Comparison of ENCODE assay signal across 9 mouse cellular contexts in genomic region chr12:100326732-100327131, GRCm38 (mm10).
A peak's percentile ranks its signal among the peaks of the same experiment; 100 is the strongest.
DNase-seq lines count a peak whose midpoint lies in the region; ATAC-seq and TF ChIP-seq lines count a peak whose summit lies in the region.
"Had no signal": no experiment of that assay in that cellular context is flagged by ENCODE, and none has a peak within 500 bp of the region (broad histone marks: within the 10 kb centered on the region; RNA-seq: fewer than 3 reads in every experiment).

No protein-coding gene starts in this region.

- H3K27me3 ChIP-seq in kidney, adult 2 months (replicated peaks; ENCODE audit: control insufficient read depth, insufficient read depth, low read length) = no peaks in the 10 kb centered on the region
- H3K27me3 ChIP-seq: heart, embryonic 13.5 days had no signal

- TF ChIP-seq CTCF in kidney, adult 2 months (conservative IDR thresholded peaks at IDR 0.05; ENCODE audit: insufficient read depth, insufficient read length, low read depth, low read length) = no peak

- 73% methylated on average over 2 of the region's 2 CpGs for WGBS in kidney, adult 2 months

- peak; percentile 23 for DNase-seq in kidney, adult 2 months
- no peak for DNase-seq in kidney, adult 11 months
- peak; percentile 30 for DNase-seq in R1 (ENCODE audit: low read depth, low spot score)
- peak; percentile 72 for DNase-seq in brain, adult 2 months (ENCODE audit: low read depth, low spot score)
- DNase-seq in lung, postnatal 25 days (ENCODE audit: low spot score) = peak; percentile 52
- no peak for DNase-seq in layer of hippocampus, adult 8-10 months (ENCODE audit: low spot score in 2 of 2)
- DNase-seq: kidney, postnatal 14 days had no signal

- no peak overlapping the region for H3K27ac ChIP-seq in kidney, adult 2 months (ENCODE audit: insufficient read depth, low read depth, low read length)
- H3K27ac ChIP-seq: heart, embryonic 13.5 days had no signal

- no peak overlapping the region for H3K4me3 ChIP-seq in kidney, adult 2 months (ENCODE audit: insufficient read depth, low read depth, low read length)
- H3K4me3 ChIP-seq: heart, embryonic 13.5 days had no signal

- no peak for TF ChIP-seq POLR2A in kidney, adult 2 months (IDR thresholded peaks at IDR 0.05; ENCODE audit: low read depth, low read length)

- no peaks in the 10 kb centered on the region for H3K4me1 ChIP-seq in kidney, adult 2 months (ENCODE audit: control insufficient read depth, insufficient read depth, low read length)
- H3K4me1 ChIP-seq: heart, embryonic 13.5 days had no signal

- H3K36me3 ChIP-seq in kidney, adult 2 months (ENCODE audit: control insufficient read depth, insufficient read depth, low read length) = no peaks in the 10 kb centered on the region

- ATAC-seq in inflammation-experienced regulatory T-cells, adult 6 months = no peak

Comparison
In these comparisons a context has a peak if more than half of its experiments do, and no peak if none do; other contexts are left out.
1. DNase-seq: peak in kidney, adult 2 months (single experiment), R1 (single experiment), brain, adult 2 months (single experiment) and lung, postnatal 25 days (single experiment); none in kidney, adult 11 months (single experiment) and layer of hippocampus, adult 8-10 months (0 of 2).